Mouse (Mus musculus) stomach, postnatal 0 days (tissue): ENCODE data around the gene Tab1.

ENCODE experiments used
- CTCF ChIP-seq: IDR thresholded peaks from 2 replicates; pipeline ENCODE4 v1.5.1; 2016; ENCODE audit warnings: antibody characterized with exemption, low read depth, mild to moderate bottlenecking, moderate library complexity
- EP300 ChIP-seq: optimal IDR thresholded peaks from 2 replicates; pipeline ENCODE3; 2016; ENCODE audit warnings: antibody characterized with exemption

DNA sequence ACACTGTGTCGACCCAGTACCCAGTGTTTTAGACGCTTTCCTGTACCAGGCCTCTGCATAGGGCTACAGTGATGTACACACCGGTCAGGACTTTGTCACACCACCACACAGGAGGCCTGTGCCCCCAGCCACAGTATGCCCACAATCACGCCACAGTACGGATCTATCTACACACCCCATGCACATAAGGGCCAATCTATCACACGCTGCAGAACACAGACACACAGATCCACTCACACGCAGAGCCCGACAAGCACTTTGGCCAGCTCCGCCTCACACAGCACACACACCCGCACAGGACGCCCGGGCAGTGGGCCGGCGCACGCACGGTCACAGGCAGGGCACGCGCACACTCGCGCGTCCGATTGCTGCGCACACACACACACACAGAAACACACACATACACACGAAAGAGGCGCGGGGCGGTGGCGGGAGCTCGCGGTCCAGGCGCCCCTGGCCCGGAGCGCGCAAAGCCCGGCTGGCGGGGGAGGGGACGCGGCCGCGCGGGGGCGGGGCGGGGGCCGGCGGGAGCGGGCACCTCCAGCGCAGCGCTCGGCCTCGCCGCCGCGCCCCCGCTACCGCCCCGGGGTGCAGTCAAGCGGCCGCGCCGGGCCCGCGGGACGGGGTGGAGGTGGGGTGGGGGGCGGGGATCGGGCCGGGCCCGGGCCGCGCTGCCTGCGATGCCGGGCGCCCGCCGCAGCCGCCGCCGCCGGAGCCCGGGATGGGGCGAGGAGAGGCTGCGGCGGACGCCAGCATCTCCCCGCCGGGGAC is 40.3 kb downstream of the Tab1 start, which contains the start of gene Mgat3:
- no peak for TF ChIP-seq EP300
- TF ChIP-seq CTCF = no peak
